Mouse (Mus musculus) G1E (cell line): ENCODE results near the gene Rgs19. TPM values are rescaled to one million over a fixed set of nuclear protein-coding genes. Genes with fewer than 3 reads are reported as not detected.

Experiments used
- ATAC-seq: 2 replicates; pipeline ENCODE4 v1.8.0; 2016; ENCODE audit warnings: mild to moderate bottlenecking; ENCODE audit not compliant: insufficient number of reproducible peaks, poor library complexity, low FRiP score, severe bottlenecking; ENCODE audit errors: extremely low read depth
- DNase-seq: peaks from one replicate; pipeline ENCODE4 v3.0.0; 2012; ENCODE audit warnings: low spot score
- H3K27me3 ChIP-seq: 2 replicates; pipeline ENCODE4 v1.6.1; 2012; ENCODE audit warnings: mild to moderate bottlenecking, low read length, inconsistent platforms; ENCODE audit not compliant: insufficient read depth
- H3K36me3 ChIP-seq: replicated peaks from 2 replicates; pipeline ENCODE3; 2012; ENCODE audit warnings: mild to moderate bottlenecking, inconsistent platforms
- H3K4me1 ChIP-seq: 2 replicates; pipeline ENCODE4 v1.6.1; 2012; ENCODE audit warnings: low read depth, low read length, inconsistent platforms, mixed read lengths; ENCODE audit not compliant: insufficient read depth
- H3K4me3 ChIP-seq: 2 replicates; pipeline ENCODE4 v1.5.1; 2012; ENCODE audit warnings: low read depth, mild to moderate bottlenecking, inconsistent platforms, low read length, moderate library complexity, mixed read lengths
- H3K9me3 ChIP-seq: replicated peaks from 2 replicates; pipeline ENCODE4 v1.6.1; 2012; ENCODE audit warnings: inconsistent platforms
- CTCF ChIP-seq: IDR thresholded peaks from 2 replicates; pipeline ENCODE4 v1.5.1; 2012; ENCODE audit warnings: low read depth, low read length, inconsistent platforms, mixed read lengths
- GATA1 ChIP-seq: IDR thresholded peaks from 2 replicates; pipeline ENCODE4 v1.6.1; 2012; ENCODE audit warnings: borderline replicate concordance, low read length, inconsistent platforms, mixed read lengths
- GATA2 ChIP-seq: IDR thresholded peaks from 2 replicates; pipeline ENCODE4 v1.6.1; 2012; ENCODE audit warnings: low read depth, low read length, inconsistent platforms, borderline replicate concordance
- POLR2AphosphoS5 ChIP-seq: IDR thresholded peaks from 2 replicates; pipeline ENCODE4 v1.6.1; 2012; ENCODE audit warnings: low read depth, low read length, inconsistent platforms; ENCODE audit not compliant: insufficient replicate concordance
- TAL1 ChIP-seq: conservative IDR thresholded peaks from 2 replicates; pipeline ENCODE4 v1.6.1; 2012; ENCODE audit warnings: low read depth, low read length, inconsistent platforms, mixed read lengths
- polyA plus RNA-seq: library from polyadenylated mRNA; stranded (reverse); fragments of >175 nt; gene quantifications from 2 replicates; pipeline ENCODE4 v1.2.3, GENCODE M21; 2012
- total RNA-seq, 2 experiments: library from RNA; stranded (forward) in 1 of 2; stranded (reverse) in 1 of 2; fragments of 200-1000 nt in 1 of 2; fragments of >200 nt in 1 of 2; fragmentation: Nextera tagmentation in 1 of 2; gene quantifications; 2 replicates each; pipeline ENCODE4 v1.2.3; 2014 to 2017

Gene Rgs19
- total and polyA plus RNA-seq, 3 experiments: 52.2 to 62.5 (median 52.4) TPM

DNA sequence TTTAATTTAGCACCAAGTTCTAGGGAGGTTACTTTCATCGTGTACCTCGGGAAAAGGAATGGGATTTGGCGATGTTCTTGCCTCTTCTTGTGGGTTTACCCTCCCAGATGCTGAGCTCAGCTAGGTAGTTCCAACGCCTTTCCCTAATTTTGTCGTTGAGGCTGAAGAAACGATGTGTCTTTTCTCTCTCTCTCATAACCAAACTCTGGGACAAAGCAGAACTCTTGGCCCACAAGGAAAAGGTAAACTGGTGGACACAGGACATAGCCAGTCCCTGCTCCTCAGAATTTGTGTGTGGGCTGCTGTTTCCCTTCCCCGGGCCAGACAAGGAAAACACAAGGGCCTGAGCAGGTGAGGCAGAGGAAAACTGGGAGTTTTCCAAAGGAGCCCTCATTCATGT lies 21.8 kb downstream of the Rgs19 start:
- peaks cover 69% of the 10 kb centered on the region for H3K27me3 ChIP-seq
- no peak for DNase-seq
- no peak for ATAC-seq
- TF ChIP-seq GATA2: no peak
- no peak for TF ChIP-seq CTCF
- TF ChIP-seq POLR2AphosphoS5: no peak
- no peak for TF ChIP-seq GATA1
- no peak for TF ChIP-seq TAL1
- no peaks in the 10 kb centered on the region for H3K36me3 ChIP-seq
- peaks cover 6% of the 10 kb centered on the region for H3K9me3 ChIP-seq
- H3K4me3 ChIP-seq: no peak overlapping the region
- peaks cover 6% of the 10 kb centered on the region for H3K4me1 ChIP-seq

- no peaks in the 10 kb centered on the region for H3K36me3 ChIP-seq
- no peak for TF ChIP-seq GATA1
- TF ChIP-seq GATA2: no peak
- TF ChIP-seq POLR2AphosphoS5: no peak
- no peak for TF ChIP-seq CTCF
- H3K4me3 ChIP-seq: no peak within 1 kb of the TSS
- H3K9me3 ChIP-seq: peaks cover 6% of the 10 kb centered on the region
- peaks cover 68% of the 10 kb centered on the region for H3K27me3 ChIP-seq
- peaks cover 6% of the 10 kb centered on the region for H3K4me1 ChIP-seq
- DNase-seq (no peak), ATAC-seq (no peak)
Observed at GRCm38 (mm10) chr2:181671326-181671725, 22.5 kb downstream of the Rgs19 start, which contains the start of gene Sox18. Gene Sox18 (minus strand): TSS chr2:181671640.

GRCm38 (mm10) chr2:181670913-181671311 lies 22.9 kb downstream of the Rgs19 start:
- Histone ChIP-seq H3K4me3 (no peak overlapping the region), H3K4me1 (peaks cover 6% of the 10 kb centered on the region), H3K9me3 (peaks cover 6% of the 10 kb centered on the region), H3K36me3 (no peaks in the 10 kb centered on the region), H3K27me3 (peaks cover 68% of the 10 kb centered on the region)
- DNase-seq: no peak
- TF ChIP-seq POLR2AphosphoS5 (no peak), CTCF (no peak)
- no peak for ATAC-seq

DNA sequence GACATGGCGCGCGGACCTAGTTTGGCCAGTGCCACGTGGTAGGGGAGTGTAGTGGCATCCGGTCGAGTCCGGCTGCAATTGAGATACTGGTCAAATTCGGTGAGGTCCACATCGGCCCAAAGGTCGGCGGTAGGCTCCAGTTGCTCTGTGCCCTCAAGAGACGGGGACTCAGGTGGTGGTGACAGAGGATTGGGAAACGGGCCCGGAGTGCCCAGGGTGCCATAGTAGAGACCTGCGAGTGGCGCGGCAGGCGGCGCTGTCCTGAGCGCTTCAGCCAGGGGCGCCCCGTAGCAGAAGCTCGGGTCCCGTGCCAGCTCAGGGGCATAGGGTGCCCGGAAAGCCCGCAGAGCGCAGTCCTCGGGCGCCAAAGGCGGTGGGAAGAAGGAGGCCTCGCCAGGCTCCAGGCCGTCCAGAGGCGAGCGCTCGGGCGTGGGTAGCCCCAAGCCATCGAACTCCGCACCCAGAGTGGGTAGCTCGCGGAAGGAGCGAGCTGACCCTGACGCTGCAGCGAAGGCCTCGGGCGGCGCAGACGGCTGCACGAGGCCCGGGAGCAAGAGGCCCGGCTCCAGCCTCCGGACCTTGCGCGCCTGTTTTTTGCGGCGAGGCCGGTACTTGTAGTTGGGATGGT lies 23.4 kb downstream of the Rgs19 start:
- Histone ChIP-seq H3K9me3 (peaks cover 6% of the 10 kb centered on the region), H3K4me3 (no peak overlapping the region), H3K36me3 (no peaks in the 10 kb centered on the region), H3K27me3 (peaks cover 65% of the 10 kb centered on the region), H3K4me1 (peaks cover 2% of the 10 kb centered on the region; the same call in 1 of the 2 replicates)
- TF ChIP-seq TAL1: no peak
- no peak for TF ChIP-seq CTCF
- TF ChIP-seq GATA1: no peak
- no peak for TF ChIP-seq POLR2AphosphoS5
- no peak for TF ChIP-seq GATA2
- DNase-seq (no peak), ATAC-seq (no peak)

DNA sequence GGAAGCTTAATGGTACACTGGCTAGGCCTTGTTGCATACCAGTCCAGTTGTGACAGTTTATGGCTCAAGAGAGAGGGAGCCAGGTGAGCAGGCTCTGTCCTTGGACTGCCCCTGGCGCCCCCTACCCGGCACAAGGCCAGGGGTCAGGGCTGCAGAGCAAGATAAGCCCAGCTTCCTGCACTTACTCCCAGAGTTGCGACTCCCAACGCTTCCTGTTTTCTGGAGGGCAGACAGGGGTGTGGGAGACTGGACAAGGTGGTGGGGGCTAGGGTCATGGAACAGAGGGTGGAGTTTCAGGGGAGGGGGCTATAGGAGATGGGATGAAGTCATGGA lies 30.5 kb downstream of the Rgs19 start:
- Histone ChIP-seq H3K4me1 (peaks cover 15% of the 10 kb centered on the region), H3K9me3 (no peaks in the 10 kb centered on the region), H3K27me3 (peaks cover 19% of the 10 kb centered on the region), H3K36me3 (peaks cover 12% of the 10 kb centered on the region), H3K4me3 (no peak overlapping the region)
- ATAC-seq (0 out of 2 replicates have a peak, but pooled peaks have one; percentile 4), DNase-seq (no peak)
- TF ChIP-seq GATA1 (no peak), TAL1 (no peak), CTCF (no peak), POLR2AphosphoS5 (no peak), GATA2 (no peak)

- Histone ChIP-seq H3K27me3 (peaks cover 18% of the 10 kb centered on the region), H3K36me3 (peaks cover 16% of the 10 kb centered on the region), H3K4me1 (peaks cover 15% of the 10 kb centered on the region), H3K9me3 (no peaks in the 10 kb centered on the region), H3K4me3 (no peak overlapping the region)
- DNase-seq: no peak
- TF ChIP-seq CTCF: no peak
- no peak for TF ChIP-seq TAL1
- no peak for TF ChIP-seq POLR2AphosphoS5
- no peak for TF ChIP-seq GATA1
- TF ChIP-seq GATA2: no peak
- no peak for ATAC-seq
Observed at GRCm38 (mm10) chr2:181662620-181663297, 31.0 kb downstream of the Rgs19 start.
